Mouse (Mus musculus) CD4-positive, CD25-positive, alpha-beta regulatory T cell, adult 2 months (primary cell): ENCODE measurements at regions not wholly inside any gene's neighbourhood (a gene's known extent, or its start where the extent isn't known, plus 50 kb on each side); places are given as distances from the start of the nearest gene placed in this dataset.
"Not testable (repeated sequence)": the region's sequence is repeated elsewhere in the genome, so short reads cannot be mapped to it uniquely, and the experiment has no call there.

ENCODE experiments used
- DNase-seq: peaks from one replicate; pipeline ENCODE4 v3.0.0-alpha.2; 2012; ENCODE audit warnings: low read depth, low spot score

- DNase-seq: no peak
Observed at GRCm38 (mm10) chr5:142281997-142282396, 119.3 kb upstream of the Foxk1 start.

GRCm38 (mm10) chr5:142287981-142288380, 113.3 kb upstream of the Foxk1 start:
- no peak for DNase-seq

GRCm38 (mm10) chr5:142291451-142291850, 109.8 kb upstream of the Foxk1 start:
- DNase-seq: no peak

GRCm38 (mm10) chr5:142296401-142296800, 104.9 kb upstream of the Foxk1 start:
- DNase-seq: not testable (repeated sequence)

- no peak for DNase-seq
Observed at GRCm38 (mm10) chr5:142299621-142300020, 101.7 kb upstream of the Foxk1 start.

GRCm38 (mm10) chr5:142308511-142308910, 92.8 kb upstream of the Foxk1 start:
- no peak for DNase-seq

GRCm38 (mm10) chr5:142313944-142314343, 87.4 kb upstream of the Foxk1 start:
- no peak for DNase-seq

- no peak for DNase-seq
Observed at GRCm38 (mm10) chr5:142314466-142314865, 86.8 kb upstream of the Foxk1 start.

- DNase-seq: peak; percentile 76
Observed at GRCm38 (mm10) chr5:142319268-142319667, 82.0 kb upstream of the Foxk1 start.

GRCm38 (mm10) chr5:142321316-142321715, 80.0 kb upstream of the Foxk1 start:
- no peak for DNase-seq

GRCm38 (mm10) chr5:142324928-142325327, 76.4 kb upstream of the Foxk1 start:
- no peak for DNase-seq

- DNase-seq: no peak
Observed at GRCm38 (mm10) chr5:142325560-142325959, 75.7 kb upstream of the Foxk1 start.

GRCm38 (mm10) chr5:142327261-142327660, 74.0 kb upstream of the Foxk1 start:
- peak; percentile 74 for DNase-seq

GRCm38 (mm10) chr5:142329724-142330520, 71.4 kb upstream of the Foxk1 start:
- DNase-seq: no peak

- no peak for DNase-seq
Observed at GRCm38 (mm10) chr5:142332744-142333143, 68.6 kb upstream of the Foxk1 start.

- DNase-seq: no peak
Observed at GRCm38 (mm10) chr5:142337436-142337835, 63.9 kb upstream of the Foxk1 start.

GRCm38 (mm10) chr5:142338051-142338450, 63.2 kb upstream of the Foxk1 start:
- no peak for DNase-seq

- DNase-seq: no peak
Observed at GRCm38 (mm10) chr5:142340205-142341025, 60.9 kb upstream of the Foxk1 start.

- DNase-seq: no peak
Observed at GRCm38 (mm10) chr5:142341026-142341432, 60.3 kb upstream of the Foxk1 start.

GRCm38 (mm10) chr5:142346454-142346853, 54.8 kb upstream of the Foxk1 start:
- no peak for DNase-seq

- peak; percentile 50 for DNase-seq
Observed at GRCm38 (mm10) chr5:142350574-142350973, 50.7 kb upstream of the Foxk1 start.
